Mouse (Mus musculus) G1E (cell line): ENCODE results near the gene Rab26.

ENCODE experiments used
- CTCF ChIP-seq: IDR thresholded peaks from 2 replicates; pipeline ENCODE4 v1.5.1; 2012; ENCODE audit warnings: low read depth, low read length, inconsistent platforms, mixed read lengths
- GATA1 ChIP-seq: IDR thresholded peaks from 2 replicates; pipeline ENCODE4 v1.6.1; 2012; ENCODE audit warnings: borderline replicate concordance, low read length, inconsistent platforms, mixed read lengths
- GATA2 ChIP-seq: IDR thresholded peaks from 2 replicates; pipeline ENCODE4 v1.6.1; 2012; ENCODE audit warnings: low read depth, low read length, inconsistent platforms, borderline replicate concordance
- POLR2AphosphoS5 ChIP-seq: IDR thresholded peaks from 2 replicates; pipeline ENCODE4 v1.6.1; 2012; ENCODE audit warnings: low read depth, low read length, inconsistent platforms; ENCODE audit not compliant: insufficient replicate concordance

DNA sequence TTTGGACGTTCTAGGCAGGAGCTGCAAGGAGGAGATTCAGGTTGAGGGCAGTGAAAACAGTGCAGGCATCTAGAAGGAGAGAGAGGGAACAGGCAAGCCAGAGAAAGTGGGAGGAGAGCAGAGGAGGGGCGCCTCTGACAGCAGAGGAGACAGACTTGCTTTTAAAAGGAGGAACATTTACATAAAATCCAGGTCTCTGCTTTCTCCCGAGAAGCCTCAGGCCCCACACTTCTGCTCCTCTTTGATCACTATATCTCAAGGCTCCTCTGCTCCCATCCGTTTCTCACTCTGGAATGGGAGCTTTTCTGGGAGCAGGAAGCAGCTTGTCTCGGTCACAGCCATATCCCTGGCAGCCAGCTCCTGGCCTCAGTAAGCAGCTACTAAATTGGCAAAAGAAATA is 1.3 kb upstream of the Rab26 start:
- no peak for TF ChIP-seq GATA2
- TF ChIP-seq GATA1, result no peak
- TF ChIP-seq CTCF, result no peak
- no peak for TF ChIP-seq POLR2AphosphoS5
